Mouse (Mus musculus) embryonic stem cell, embryonic (primary cell): Measurements from ENCODE around the gene Serpinb3d.
"Not testable (repeated sequence)": the region's sequence is repeated elsewhere in the genome, so short reads cannot be mapped to it uniquely, and the experiment has no call there.

Source experiments
- CTCF ChIA-PET, 4 experiments: fragments of 300-600 bp in 2 of 4; fragments of 350-600 bp in 2 of 4; sonication (Branson Sonifier 250); formaldehyde crosslinking; loops; one replicate each; lab custom pipeline; 2022; ENCODE audit warnings: inconsistent platforms in 2 of 4; lab: Charles Lee
- POLR2A ChIA-PET, 4 experiments: fragments of 300-600 bp in 2 of 4; fragments of 350-600 bp in 2 of 4; sonication (Branson Sonifier 250); formaldehyde crosslinking; loops; one replicate each; lab custom pipeline; 2022; ENCODE audit warnings: antibody characterized with exemption in 4 of 4, inconsistent platforms in 1 of 4; lab: Charles Lee

Serpinb3d gene

DNA sequence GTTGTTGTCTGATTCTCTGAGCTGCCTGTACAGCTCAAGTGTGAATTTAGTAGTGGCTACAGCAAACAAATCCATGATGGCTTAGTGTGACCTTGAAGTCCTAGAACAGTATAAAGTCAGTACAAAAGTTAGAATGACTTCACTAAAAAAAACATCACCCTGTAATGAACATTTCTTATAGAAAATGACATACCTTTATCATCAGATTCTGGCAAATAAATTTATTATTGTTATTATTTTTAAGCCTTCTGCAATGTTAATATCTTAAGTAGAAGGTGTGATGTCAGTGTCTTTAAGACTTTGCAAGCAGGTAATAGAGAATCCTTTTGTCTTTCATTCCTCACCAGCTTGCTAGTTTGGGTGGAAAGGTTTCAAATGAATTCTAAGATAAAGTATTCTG, at the start of gene Serpinb3d:
Serpinb3d (minus strand) TSS at position 101 of the 400 bp plus-strand sequence.
- ChIA-PET CTCF (no interaction called here), POLR2A (no interaction called here)

DNA sequence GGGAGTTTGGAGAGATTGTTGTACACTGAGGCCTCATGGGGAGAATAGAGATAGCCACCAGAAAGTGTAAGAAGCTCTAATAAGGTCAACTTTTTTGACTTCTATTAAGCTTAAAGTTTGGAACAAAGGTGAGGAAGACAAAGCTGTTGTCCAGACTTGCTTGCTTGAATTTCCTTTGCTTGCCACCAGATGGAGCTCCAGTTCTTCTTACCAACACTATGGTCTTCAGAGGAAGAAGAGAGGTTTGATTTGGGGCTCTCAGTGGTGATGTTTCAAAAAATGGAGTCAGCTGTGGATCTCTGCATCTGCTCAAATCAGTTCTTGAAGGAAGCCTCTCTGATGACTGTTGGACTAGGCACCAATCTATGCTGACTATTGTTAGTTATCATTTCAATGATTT, 44.1 kb upstream of the Serpinb3d start:
- CTCF ChIA-PET: not testable (repeated sequence)

DNA sequence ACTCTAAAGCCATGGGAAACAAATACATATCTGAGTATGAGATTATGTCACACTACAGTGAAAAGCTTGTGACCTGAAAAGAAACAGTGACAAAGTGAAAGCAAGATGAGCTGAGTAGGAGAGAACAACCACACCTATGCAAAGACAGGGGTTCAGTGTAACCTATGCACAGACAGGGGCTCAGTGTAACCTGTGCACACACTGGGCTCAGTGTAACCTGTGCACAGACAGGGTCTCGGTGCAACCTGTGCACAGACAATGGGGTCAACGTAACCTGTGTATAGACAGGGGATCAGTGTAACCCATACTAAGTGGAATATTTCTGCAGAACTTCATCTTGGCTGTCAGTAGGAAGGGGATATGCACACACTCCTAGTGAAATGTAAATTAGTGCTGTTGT, 15.1 kb upstream of the Serpinb3d start:
- POLR2A ChIA-PET: no interaction called here
- CTCF ChIA-PET: no interaction called here

More for the DNA sequence above, 44.1 kb upstream of the Serpinb3d start:
- POLR2A ChIA-PET: not testable (repeated sequence)

DNA sequence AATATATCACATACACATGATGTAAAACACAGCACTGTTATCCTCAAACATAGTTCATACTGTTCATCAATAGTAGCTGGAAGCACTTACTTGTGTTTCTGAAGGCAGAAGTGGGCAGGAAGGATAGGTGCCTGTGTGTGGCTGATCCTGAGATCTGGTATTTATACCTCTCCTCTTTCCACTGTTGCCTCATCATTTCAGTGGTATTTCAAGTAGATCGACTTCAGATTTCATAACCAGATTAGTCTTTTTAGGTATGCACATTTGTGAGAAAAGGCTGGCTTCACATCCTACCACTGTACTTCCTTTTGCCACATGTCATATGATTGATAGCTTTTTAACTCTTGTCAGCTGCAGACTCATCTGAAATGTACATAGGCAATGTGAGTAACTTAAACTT, 31.1 kb downstream of the Serpinb3d start, which contains the start of gene Serpinb3a:
Serpinb3a (minus strand) TSS at position 101 of the 400 bp plus-strand sequence.
- CTCF ChIA-PET: no interaction called here
- POLR2A ChIA-PET: no interaction called here

DNA sequence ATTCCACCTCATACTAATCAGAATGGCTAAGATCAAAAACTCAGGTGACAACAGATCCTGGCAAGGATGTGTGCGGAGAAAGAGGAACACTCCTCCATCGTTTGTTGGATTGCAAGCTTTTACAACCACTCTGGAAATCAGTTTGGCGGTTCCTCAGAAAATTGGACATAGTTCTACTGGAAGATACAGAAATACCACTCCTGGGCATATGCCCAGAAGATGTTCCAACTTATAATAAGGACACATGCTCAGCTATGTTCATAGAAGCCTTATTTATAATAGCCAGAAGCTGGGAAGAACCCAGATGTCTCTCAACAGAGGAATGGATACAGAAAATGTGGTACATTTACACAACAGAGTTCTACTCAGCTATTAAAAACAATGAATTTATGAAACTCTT, 49.1 kb downstream of the Serpinb3d start:
- CTCF ChIA-PET: not testable (repeated sequence)

More for the DNA sequence above, 49.1 kb downstream of the Serpinb3d start:
- POLR2A ChIA-PET: not testable (repeated sequence)
